Mouse (Mus musculus): ENCODE measurements around the gene Ccnt2.
"Not testable (repeated sequence)": the region's sequence is repeated elsewhere in the genome, so short reads cannot be mapped to it uniquely, and the experiment has no call there.

Ccnt2 gene

DNA sequence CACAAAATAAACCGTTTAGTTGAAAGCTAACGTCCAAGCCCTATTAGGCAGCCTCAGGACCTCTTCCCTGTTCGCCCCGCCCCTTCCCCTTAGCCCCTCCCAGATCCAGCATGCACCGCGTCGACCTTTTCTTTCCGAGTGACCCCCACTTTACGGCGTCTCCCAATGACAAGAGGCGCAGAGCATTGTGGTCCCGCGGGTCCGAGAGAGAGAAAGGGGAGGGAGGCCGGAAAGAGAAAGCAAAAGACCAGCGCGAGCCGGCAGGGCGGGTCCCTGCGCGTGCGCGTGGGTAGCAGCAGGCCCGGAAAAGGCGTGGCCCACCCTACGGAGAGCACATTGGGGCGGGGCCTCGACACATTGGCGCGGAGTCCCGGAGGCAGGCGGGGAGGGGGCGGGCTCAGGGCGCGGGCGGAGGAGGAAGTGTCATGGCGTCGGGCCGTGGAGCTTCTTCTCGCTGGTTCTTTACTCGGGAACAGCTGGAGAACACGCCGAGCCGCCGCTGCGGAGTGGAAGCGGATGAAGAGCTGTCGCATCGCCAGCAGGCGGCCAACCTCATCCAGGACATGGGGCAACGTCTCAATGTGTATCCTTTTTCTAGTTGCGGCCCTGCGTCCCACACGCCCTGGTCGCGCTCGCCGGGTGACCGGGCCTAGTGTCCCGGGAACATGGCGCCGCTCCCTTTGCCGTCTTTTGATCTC lies at the start of gene Ccnt2:
Ccnt2 (plus strand) TSS at position 362 of the 698 bp plus-strand sequence.
- DNase-seq (ENCODE audit: low spot score): peak; percentile 99

DNA sequence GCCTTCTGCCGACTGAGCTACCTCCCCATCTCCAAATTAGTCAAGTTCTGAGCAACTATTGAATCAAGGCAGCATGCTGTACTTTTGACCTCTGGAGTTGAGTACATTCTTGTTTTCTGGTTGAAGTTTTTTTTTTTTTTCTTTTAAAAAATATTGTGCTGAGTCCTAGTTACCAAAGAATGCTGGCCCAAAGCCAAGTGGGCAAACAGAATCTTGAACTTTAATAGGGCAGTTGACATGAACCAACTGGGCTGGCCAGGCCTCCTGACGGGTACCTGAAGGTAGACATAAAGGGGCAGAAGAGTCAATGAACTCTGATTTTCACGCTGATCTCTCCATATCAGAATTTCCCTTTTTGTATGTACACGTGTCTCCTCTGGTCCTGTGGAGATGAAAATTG lies 44.9 kb upstream of the Ccnt2 start, which contains the start of gene Acmsd:
Acmsd (plus strand) TSS at position 318 of the 400 bp plus-strand sequence.
- DNase-seq (ENCODE audit: low spot score): no peak

DNA sequence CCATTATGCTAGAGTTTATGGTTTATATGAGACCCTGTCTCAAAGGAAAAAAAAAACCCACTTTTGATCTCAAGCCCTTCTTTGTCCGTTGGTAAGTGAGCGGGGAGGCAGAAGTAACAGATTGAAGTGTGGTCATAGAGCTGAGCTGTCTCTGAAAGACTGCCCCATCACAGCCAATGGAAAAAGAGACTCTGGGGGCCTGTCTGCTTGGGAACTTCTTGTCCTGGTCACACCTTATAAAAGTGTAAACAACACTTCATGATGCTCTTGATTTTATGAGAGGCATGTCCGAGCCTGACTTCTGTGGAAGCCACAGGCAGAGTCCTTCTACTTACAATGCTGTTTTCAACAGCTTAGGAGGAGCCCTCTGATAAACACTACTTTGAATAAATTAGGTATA lies 42.9 kb upstream of the Ccnt2 start:
- DNase-seq (ENCODE audit: low spot score): no peak

- DNase-seq (ENCODE audit: low spot score): no peak
Observed at GRCm38 (mm10) chr1:127732435-127732834, 41.5 kb upstream of the Ccnt2 start.

DNA sequence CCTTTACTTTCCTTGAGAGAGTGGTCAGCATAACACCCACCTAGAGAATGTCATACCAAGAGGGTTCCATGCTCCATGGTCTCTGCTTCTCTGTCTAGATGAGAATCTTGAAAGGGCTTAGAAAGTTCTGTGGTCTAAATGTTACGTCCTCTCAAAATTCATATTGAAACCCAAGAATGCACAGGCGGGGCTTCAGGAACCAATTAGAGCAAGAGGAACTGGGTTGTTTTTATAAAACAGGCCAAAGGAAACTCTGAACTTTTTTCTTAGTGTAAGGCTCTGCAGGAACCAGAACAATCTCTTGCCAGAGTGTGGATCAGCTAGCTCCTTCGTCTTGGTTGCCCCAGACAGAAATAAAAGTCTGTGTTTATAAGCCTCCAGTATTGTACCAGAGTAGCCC lies 41.1 kb upstream of the Ccnt2 start:
- no peak for DNase-seq (ENCODE audit: low spot score)

- DNase-seq (ENCODE audit: low spot score): no peak
Observed at GRCm38 (mm10) chr1:127735356-127735755, 38.6 kb upstream of the Ccnt2 start.

DNA sequence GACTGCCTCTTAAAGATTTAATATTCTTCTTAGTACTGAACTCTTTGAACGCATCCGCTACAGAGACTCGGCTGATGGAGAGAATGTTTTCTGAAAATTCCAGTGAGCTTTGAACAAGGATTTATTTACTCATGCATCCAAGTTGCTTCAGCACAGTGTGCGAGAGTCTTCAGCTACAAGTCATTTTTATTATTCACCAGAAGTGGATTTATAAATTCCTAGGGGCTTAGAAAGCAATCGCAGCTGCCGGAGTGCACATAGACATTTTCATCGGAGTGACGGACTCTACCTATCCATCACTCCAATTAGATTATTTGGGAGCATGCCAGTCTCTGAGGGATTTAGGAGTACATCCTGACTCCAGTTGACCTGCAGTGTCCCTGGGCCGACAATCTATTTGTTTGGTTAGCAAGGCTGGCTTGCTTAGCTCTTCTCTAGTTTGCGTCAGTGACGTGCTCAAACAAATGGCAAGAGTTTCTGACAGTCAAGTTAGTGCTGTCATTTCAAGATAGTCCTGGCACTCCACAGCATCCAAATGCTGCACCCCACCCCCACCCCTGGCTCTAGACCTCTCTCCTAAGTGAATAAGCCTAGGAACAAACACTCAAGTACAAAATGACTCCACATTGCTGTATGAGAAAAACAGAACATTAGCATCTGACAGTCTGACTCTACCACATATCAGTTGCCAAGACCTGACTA lies 23.4 kb upstream of the Ccnt2 start:
- DNase-seq (ENCODE audit: low spot score): no peak

DNA sequence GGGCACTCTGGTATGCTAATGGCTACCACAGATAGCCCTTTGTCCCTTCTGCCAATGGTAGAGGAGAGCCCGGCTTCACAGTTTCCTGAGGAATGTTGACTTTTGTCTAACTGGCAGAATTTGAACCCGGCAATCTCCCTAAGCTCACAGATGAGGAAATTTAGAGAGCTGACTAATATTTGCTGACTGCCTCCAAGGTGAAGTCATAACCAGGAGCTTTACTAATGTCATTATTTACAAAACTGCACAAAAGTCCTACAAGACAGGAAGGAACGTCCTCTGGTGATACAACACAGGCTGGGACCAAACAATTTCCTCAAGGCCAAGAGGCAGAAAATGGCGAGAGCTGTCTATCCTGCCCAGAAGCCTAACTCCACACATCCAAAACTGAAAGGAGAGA lies 18.2 kb upstream of the Ccnt2 start:
- DNase-seq (ENCODE audit: low spot score): no peak

GRCm38 (mm10) chr1:127756331-127757163 lies 17.4 kb upstream of the Ccnt2 start:
- no peak for DNase-seq (ENCODE audit: low spot score)

DNA sequence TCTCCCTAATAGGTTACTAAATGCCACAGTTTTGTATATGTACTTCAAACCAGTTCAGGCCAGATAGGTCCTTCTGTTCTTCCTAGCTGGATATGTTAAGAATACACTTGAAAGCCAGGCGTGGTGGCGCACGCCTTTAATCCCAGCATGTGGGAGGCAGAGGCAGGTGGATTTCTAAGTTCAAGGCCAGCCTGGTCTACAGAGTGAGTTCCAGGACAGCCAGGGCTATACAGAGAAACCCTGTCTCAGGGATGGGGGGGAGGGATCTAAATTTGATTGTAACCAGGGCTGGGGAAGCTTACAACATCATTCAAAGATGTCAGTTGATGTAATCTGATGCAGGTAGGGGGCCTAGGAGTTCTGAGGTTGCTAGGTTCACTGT lies 16.8 kb upstream of the Ccnt2 start:
- not testable (repeated sequence) for DNase-seq (ENCODE audit: low spot score)

DNA sequence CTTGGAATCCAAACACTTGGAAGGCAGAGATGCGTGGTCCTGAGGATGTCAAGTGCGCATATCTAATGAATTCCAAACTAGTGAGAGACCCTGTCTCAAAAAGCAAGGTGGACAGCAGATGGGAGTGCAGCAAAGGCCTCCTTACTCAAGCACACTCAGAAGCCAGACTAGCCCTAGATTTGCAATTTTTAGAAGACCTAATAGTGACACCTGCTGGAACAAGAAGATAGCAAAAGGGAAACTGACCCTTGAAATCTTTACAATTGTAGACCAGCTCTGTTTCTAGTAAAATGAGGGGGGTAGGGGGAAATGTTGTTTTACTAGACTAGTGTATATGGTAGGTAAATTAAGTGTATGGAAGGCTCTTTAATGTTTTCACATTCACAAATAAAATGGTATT lies 8.5 kb upstream of the Ccnt2 start:
- peak; percentile 19 for DNase-seq (ENCODE audit: low spot score)

DNA sequence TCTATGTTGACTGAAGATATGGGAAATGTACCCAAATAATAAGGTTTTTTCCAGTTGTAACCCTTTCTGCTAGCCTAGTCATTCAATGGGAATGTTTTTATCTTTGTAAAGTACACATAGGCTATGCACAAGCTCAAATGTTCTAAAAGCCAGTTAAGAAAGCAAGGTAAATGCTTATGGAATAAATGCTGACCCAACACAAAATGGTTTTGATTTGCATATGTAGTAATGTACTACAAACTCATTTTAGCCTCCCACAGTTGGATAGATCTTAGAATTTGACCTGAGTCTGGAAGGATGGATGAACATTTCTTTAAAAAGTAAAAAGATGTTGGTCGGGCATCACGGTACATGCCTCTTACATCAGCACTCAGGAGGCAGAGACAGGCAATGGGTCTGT lies 7.2 kb upstream of the Ccnt2 start:
- DNase-seq (ENCODE audit: low spot score): no peak

DNA sequence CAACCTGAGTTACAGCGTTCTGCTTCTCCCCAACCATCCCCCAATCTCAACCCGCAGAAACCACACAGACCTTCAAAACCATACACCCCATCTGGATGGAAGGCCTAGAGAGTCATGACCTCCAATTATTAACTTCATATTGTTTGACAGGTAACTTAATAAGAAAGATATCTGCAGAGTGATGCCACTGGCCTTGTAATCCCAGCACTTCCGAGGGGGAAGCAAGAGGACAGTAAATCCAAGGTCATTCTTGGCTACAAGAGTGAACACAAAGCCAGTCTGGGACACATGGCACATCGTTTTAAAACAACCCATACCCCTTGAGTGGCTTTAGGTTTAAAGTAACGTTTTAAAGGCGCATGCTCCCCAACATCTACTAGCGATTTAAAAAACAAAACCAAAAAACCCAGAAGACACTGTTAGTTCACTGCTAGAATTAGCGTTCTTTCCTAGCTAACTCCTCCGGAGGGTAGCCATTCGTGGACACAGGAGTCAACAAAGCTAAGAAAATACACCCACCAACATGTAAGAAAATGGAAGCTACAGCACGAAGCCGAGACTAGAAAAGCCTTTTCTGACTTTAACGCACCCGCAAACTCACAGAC lies 664 bp upstream of the Ccnt2 start:
- DNase-seq (ENCODE audit: low spot score): no peak

- DNase-seq (ENCODE audit: low spot score): peak; percentile 48
Observed at GRCm38 (mm10) chr1:127774501-127774880, 527 bp downstream of the Ccnt2 start.

DNA sequence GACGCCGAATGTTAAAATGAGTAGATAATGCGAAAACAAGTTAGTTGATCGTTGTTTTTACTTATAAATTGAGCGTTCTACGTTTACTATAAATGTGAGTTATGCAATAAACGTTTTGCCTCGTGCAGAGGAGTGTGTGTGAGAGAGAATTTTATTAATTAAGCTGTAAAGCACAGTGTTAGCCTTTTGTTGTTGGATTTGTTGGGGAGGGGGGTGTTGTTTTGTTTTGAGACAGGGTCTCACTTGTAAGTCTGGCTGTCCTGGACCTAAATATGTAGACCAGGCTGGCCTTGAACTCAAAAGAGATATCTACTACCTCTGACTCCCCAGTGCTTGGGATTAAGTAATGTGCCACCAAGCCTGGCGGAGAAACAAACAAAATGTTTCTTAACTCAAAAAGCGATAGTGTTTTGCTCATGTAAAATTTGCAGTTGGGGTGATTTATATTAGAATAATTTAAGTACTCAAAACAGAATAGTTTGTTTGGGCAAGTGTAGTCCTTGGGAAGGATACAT lies 1.3 kb downstream of the Ccnt2 start:
- no peak for DNase-seq (ENCODE audit: low spot score)

DNA sequence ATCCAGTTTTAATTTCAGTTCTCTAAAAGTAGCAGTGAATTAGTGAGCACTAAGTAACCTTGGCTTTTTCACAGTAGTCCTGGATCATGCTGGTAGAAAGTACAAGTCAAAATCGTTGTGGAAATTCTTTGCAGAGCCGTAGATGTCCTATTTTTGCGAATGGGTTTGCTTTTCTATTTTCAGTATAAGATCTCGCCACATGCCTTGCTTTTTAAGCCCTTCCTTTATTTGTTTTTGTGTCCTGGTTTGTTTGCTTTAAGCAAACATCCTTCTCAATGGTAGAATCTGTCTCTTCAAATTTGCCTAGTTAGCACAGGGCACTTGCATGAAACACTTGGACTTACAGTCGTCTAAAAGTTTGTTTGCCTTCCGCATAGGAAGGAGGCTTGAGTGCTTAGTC lies 2.3 kb downstream of the Ccnt2 start:
- peak; percentile 13 for DNase-seq (ENCODE audit: low spot score)

- DNase-seq (ENCODE audit: low spot score): no peak
Observed at GRCm38 (mm10) chr1:127778611-127779010, 4.6 kb downstream of the Ccnt2 start.

DNA sequence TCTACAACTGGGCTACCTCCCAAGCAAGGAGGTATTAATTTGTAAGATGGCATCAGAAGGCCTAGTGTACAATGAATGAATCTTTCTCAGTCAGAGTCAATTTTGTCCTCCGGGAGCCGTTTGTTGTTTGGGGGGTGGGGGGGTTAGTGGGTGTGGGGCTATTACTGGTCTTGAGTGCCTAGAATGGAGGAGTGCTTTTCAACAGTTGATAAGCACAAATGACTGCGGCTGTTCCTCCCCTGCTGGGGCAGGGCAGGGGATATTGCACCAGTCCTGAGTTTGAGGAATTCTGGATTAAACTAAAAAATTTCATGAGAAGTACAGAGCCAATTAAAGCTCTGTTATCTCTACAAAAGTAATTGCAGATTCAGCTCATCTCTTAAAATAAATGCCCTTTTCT lies 6.2 kb downstream of the Ccnt2 start:
- no peak for DNase-seq (ENCODE audit: low spot score)

GRCm38 (mm10) chr1:127780849-127781248 lies 6.9 kb downstream of the Ccnt2 start:
- no peak for DNase-seq (ENCODE audit: low spot score)

DNA sequence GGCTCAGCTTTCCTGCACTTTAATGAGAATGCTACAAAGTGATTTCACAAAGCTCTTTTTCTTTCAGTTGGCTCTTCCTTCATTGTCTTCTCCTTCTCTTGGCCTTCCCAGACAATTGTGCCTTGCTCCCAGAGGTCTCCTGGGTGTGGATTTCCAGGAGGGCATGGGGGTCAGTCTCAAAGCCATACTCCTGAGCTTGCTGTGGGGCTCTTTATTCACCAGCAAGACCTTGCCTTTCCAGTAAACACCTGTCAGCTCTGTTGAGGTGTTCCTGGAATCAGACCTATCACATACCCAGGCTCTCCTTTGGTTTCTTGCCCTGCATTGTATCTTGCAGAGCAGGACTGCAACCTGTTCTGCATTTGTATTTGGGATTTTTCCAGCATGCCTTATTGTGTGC lies 9.9 kb downstream of the Ccnt2 start:
- DNase-seq (ENCODE audit: low spot score): no peak

- no peak for DNase-seq (ENCODE audit: low spot score)
Observed at GRCm38 (mm10) chr1:127785882-127786281, 11.9 kb downstream of the Ccnt2 start.

DNA sequence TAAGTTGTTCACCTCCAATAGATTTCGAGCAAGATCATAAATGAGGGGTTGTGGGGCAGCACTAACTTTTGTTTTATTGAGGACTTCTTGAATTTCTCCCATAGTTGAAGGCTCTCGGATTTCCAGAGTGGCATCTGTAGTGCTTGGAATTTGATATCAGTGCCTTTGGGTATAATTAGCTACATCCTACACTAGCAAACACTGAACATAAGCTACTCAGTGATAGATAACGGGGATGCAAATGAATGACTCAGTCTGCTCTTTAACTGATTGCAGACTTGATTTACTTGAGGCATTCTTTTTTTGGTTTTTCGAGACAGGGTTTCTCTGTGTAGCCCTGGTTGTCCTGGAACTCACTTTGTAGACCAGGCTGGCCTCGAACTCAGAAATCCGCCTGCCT lies 15.0 kb downstream of the Ccnt2 start:
- DNase-seq (ENCODE audit: low spot score): no peak

Measured in lung, postnatal 25 days (tissue).